Mouse (Mus musculus): ENCODE results near the gene E2f4.

DNA sequence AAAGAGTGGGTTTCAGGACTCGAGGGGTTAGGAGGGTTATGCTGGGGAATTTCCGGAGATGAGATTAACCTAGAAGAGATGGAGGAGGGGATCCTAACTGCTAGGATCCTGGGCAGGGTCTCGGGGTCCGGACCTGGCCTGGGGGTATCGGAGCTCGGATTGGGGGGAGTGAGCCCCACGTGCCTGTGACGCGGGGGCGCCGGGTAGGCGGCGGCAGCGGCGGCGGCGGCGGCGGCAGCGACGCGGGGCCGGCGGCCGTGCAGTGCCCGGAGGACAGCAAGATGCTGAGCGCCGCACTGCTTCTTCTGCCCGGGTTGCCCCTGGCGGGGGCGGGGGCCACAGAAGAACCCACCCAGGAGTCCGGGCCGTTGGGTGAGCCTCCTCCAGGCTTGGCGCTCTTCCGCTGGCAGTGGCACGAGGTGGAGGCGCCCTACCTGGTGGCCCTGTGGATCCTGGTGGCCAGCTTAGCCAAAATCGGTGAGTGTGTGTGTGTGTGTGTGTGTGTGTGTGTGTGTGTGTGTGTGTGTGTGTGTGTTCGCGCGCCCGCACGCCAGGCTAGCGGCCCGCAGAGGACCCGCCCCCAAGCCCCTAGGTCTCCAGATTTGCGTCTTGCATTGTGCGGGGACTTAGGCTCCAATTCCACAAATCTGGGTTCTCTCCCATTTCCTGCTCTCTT, 51.8 kb downstream of the E2f4 start:
- TF ChIP-seq POLR2A (IDR thresholded peaks at IDR 0.05; ENCODE audit: extremely low read depth, insufficient read depth, low read length) = no peak
- TF ChIP-seq CTCF (IDR thresholded peaks at IDR 0.05; ENCODE audit: extremely low read depth, insufficient read depth, low read length) = no peak
